Mouse (Mus musculus) layer of hippocampus, adult 6 months (tissue): Measurements from ENCODE around the gene Gm20403. TPM values are rescaled to one million over a fixed set of nuclear protein-coding genes. Genes with fewer than 3 reads are reported as not detected.

Source experiments
- long read RNA-seq, 2 experiments: library from polyadenylated mRNA; unstranded; transcript quantifications; one replicate each; pipeline ENCODE4 v2.0.0; 2019 to 2020
- polyA plus RNA-seq: library from polyadenylated mRNA; unstranded; fragments of <200 nt; fragmentation: Nextera tagmentation; gene quantifications from 2 replicates; pipeline ENCODE4 v1.2.3, GENCODE M21; 2021

Gm20403 gene
- polyA plus RNA-seq, result not detected in 2 replicates
- long read RNA-seq, experiment 1, result 0 reads
- long read RNA-seq, experiment 2, result 0 reads

DNA sequence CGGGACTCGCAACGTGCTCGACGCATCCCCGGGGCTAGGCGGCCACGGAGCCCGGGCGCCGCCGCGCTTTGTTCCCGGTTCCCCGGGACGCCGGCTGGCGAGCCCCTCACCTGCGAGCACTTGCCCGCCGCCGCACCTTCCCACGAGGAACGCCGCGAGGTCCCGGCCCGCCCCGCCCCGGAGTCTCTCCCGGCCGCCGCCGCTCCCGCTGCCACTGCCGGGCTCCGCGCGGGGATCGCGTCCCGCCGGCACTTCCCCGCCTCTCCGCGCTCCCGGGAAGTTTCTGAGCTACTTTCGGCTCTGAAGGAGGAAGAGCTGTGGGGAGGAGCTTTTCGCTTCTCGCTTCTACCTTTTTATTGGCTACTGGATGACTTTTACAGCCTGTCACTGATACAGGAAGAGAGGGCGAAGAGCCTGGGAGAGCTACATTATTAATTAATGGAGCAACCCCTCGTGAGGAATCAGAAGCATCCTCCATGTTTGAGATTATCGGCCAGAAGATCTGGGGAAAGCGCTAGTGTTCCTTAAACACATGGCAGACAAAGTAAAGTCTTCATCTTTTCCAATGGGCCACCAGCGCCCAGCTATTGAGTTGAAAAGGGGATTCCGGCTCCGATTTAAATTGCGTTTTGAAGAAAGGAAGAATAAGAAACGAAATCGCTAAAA lies at the start of gene Gm20403:
Gm20403 (minus strand) TSS at position 478 of the 666 bp plus-strand sequence.

DNA sequence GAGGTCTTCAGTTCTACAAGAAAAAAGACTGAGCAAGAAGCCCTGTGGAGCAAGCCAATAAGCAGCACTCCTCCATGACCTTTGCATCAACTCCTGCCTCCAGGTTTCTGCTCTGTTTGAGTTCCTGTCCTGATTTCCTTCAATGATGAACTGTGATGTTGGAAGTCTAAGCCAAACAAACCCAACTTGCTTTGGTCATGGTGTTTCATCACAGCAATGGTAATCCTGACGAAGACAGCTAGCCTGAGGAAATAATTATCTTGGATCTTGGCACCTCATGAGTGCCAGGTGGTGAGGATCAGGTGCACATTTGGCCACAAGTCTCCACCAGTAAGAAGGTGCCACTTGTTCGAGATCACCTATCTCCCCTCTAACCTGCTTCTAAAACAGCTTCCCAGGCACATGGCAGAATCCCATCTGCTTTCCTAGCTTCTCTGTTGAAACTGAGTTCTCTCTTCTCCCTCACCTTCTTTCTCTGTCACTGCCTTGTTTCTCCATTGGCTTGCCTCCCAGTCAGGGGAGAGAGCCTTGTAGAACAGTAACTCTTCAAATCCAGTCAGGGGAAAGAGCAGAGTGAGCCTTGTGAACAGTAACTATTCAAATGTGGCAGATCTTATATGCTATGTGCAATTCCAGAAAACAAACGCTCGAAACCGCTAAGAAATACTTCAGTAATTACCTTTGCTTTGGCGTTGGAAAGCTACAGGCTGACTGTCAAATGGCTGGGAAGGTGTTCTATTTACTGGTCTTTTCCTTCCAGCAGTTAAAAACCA lies 27.5 kb upstream of the Gm20403 start, which contains the start of gene Baz1a:
Baz1a (minus strand) TSS at position 723 of the 773 bp plus-strand sequence.

Other genes with a start within 250 kb of the Gm20403 start
- 80.1 and 89.3 TPM in 2 replicates for gene Snx6, start 190.8 kb downstream of the Gm20403 start, polyA plus RNA-seq
- gene Cfl2, start 123.7 kb downstream of the Gm20403 start, polyA plus RNA-seq, result 93.5 and 104 TPM in 2 replicates
- gene Baz1a, start 27.8 kb upstream of the Gm20403 start, polyA plus RNA-seq, result 0.10 TPM in 2 replicates
- gene 2700097O09Rik, start 93.6 kb upstream of the Gm20403 start, polyA plus RNA-seq, result 10.2 and 11.3 TPM in 2 replicates
- 98.0 and 102 TPM in 2 replicates for gene Srp54a, start 93.7 kb upstream of the Gm20403 start, polyA plus RNA-seq
- gene Fam177a, start 137.9 kb upstream of the Gm20403 start, polyA plus RNA-seq, result 37.7 and 43.5 TPM in 2 replicates
- gene Srp54b, start 168.6 kb upstream of the Gm20403 start, polyA plus RNA-seq, result 45.1 and 47.7 TPM in 2 replicates
- gene 1700047I17Rik2, start 213.1 kb upstream of the Gm20403 start, polyA plus RNA-seq, result not detected in 2 replicates
- 63.1 and 63.3 TPM in 2 replicates for gene Srp54c, start 243.6 kb upstream of the Gm20403 start, polyA plus RNA-seq